Mouse (Mus musculus): ENCODE measurements around the gene Tmem51. TPM values are rescaled to one million over a fixed set of nuclear protein-coding genes. Genes with fewer than 3 reads are reported as not detected.

Gene Tmem51
- total RNA-seq, 2 experiments from 2014 or later = 3.9 to 4.5 TPM

DNA sequence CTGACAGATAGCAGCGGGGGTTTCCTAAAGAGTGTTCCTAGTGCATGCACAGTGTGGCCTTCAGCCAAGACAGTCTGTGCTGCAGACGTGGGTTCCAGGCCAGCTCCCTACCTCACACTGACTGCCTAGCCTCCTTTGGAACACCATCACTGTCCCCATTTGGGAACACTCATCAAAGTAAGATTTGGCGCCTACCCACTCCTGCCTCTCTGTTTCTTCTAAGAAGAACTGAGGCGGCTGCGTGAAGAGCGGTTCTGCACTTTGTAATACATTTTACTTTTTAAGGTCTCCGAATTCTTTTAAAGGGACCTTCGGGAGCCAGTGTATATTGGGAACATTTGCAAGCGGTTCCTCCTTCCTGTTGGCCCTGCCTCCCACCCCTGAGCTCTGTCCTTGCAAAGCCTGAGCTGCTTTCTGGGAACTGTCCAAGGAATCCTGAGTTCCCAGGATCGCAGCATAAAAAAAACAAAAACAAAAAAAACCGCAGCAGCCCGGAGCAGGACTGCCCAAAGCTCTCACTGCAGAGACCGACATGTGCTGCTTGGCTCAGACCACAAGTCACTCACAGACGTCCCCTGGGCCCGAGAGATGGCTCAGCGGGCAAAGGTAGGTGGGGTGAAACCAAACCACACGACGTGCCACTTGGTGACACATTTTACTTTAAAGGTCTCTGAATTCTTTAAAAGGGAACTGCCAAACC is 6.4 kb downstream of the Tmem51 start:
- TF ChIP-seq CTCF (conservative IDR thresholded peaks at IDR 0.05) = no peak
- H3K4me3 ChIP-seq = peak overlapping the region; percentile 8; the same call in 1 of the 2 replicates

DNA sequence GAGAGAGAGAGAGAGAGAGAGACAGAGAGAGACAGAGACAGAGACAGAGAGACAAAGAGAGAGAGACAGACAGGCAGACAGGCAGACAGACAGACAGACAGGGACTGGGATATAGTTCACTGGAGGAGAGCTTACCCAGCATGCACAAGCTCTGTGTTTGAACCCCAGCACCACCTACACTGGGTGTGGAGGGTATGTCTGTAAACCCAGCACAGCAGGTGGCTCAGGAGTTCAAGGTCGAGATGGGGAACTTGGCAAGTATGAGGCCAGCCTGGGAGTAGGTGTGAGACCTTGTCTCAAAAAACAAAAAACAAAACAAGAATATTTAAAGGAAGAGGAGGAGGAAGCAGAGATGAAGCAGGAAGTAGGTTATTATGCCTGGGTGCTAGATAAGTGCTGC is 7.2 kb downstream of the Tmem51 start:
- Histone ChIP-seq H3K4me3 (no peak overlapping the region), H3K27ac (peak overlapping the region; percentile 74; the same call in 1 of the 2 replicates)
- TF ChIP-seq CTCF (conservative IDR thresholded peaks at IDR 0.05) = no peak
- no peak for DNase-seq (ENCODE audit: low spot score in 2 of 2)

More for the DNA sequence above, 6.4 kb downstream of the Tmem51 start:
- peak in 1 of 2 experiments; percentile 27 for DNase-seq (ENCODE audit: low spot score in 2 of 2)
- H3K27ac ChIP-seq = peak overlapping the region; percentile 74

DNA sequence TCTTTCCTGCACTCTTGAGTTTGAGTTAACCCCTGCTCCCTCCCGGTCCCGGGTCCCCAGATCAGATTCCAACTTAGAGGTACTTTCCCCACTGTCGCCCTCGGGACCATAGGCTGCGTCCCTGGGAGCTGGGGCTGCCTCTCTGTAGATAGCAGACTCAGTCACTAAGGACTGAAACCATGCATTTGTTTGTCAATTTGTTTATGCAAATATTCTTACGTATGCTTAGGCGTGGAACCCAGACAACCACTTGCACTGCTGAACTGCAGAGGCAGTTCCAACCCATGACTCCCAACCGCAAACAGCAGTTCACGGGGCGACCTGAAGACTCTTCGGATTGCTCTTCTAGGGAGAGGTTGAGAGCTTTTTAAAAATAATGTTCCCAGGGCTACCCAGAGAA is 8.2 kb downstream of the Tmem51 start:
- no peak overlapping the region for H3K4me3 ChIP-seq
- no peak for DNase-seq (ENCODE audit: low spot score in 2 of 2)
- TF ChIP-seq CTCF (conservative IDR thresholded peaks at IDR 0.05) = no peak
- no peak overlapping the region for H3K27ac ChIP-seq

DNA sequence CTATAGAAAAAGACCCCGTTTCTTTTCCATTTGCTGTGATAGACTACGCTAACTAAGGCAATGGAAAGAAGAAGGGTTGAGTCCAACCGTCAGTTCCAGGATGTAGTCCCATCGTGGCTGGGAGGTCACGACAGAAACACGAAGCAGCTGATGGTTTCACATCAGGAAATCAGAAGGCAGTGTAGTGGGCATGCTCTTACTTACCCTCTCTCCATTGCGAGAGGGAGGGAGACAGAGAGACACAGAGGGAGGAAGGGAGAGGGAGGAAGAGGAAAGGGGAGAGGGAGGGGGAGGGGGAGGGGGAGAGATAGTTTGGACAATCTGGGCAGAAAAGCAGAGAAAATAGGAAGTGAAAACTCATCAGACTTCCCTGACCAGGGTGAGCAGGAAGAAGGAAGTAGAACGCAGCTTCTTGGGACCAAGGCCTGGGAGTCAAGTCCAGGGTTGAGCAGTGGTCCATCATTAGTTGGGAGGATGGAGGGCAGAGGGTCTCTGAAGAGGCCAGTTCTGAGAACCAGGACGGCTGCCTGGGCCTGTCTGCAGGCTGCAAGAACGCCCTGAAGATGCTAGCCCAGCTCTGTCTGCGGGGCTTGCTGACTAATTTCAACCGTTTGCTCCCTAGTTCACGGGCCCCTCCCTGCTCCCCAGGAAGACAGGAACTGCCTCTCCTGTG is 9.9 kb downstream of the Tmem51 start:
- no peak for DNase-seq (ENCODE audit: low spot score in 2 of 2)
- no peak for TF ChIP-seq CTCF (conservative IDR thresholded peaks at IDR 0.05)
- no peak overlapping the region for H3K4me3 ChIP-seq
- no peak overlapping the region for H3K27ac ChIP-seq

DNA sequence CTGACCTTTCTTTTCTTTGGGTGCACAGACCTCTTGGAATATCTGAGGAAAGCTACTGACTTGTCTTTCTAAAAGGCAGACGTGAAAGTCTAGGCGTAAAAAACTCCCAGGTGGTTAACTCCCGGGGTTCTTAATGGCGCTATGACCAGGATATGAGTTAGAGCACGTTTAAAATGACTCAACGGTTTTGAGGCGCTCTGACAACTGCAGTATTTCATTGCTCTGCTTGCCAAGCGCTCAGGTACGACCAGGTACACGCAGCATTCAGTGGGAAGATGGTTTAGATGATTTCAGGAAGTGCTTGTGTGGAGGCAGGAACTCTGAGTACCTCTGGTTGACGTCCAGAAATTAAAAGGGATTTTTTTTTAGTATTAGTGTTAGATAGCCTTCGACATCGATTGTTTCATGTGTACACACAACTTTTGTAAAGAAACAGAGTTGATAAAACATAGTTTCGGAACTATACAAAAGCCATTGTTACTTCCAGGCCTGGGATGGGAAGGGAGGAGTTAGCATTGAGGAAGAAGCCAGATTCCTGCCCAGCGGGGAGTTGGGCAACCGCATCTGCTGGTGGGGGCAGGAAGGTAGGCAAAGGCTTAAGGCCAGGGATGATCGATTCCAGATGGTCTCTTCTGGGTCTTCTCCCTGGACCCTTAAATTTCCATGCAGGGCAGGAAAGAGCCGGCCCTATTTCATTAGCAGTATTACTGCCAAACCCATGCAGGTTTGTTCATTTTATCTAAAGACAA is 12.7 kb downstream of the Tmem51 start:
- no peak for DNase-seq (ENCODE audit: low spot score in 2 of 2)
- H3K27ac ChIP-seq = peak overlapping the region; percentile 53; the same call in 1 of the 2 replicates
- TF ChIP-seq CTCF (conservative IDR thresholded peaks at IDR 0.05) = no peak
- H3K4me3 ChIP-seq = no peak overlapping the region

DNA sequence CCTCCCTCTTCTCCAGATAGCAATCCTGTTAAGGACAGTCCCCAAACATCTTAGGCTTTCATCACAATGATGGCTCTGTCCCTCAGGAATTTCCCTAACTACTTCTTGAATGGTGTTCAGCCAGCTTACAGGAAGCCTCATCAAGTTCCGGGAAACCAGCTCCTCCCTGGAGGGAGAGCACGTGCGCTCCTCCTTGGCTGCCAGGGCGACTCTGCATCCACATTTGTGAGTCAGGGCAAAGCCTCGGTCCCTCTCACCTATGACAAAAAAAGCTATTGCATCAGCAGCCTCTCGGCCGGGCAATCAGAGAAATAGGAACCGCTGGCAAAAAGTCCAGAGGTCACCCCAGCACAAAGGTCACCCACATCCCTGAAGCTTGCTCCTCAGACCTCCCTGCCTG is 13.3 kb downstream of the Tmem51 start:
- Histone ChIP-seq H3K4me3 (no peak overlapping the region), H3K27ac (peak overlapping the region; percentile 53; the same call in 1 of the 2 replicates)
- no peak for TF ChIP-seq CTCF (conservative IDR thresholded peaks at IDR 0.05)
- DNase-seq (ENCODE audit: low spot score in 2 of 2) = no peak

DNA sequence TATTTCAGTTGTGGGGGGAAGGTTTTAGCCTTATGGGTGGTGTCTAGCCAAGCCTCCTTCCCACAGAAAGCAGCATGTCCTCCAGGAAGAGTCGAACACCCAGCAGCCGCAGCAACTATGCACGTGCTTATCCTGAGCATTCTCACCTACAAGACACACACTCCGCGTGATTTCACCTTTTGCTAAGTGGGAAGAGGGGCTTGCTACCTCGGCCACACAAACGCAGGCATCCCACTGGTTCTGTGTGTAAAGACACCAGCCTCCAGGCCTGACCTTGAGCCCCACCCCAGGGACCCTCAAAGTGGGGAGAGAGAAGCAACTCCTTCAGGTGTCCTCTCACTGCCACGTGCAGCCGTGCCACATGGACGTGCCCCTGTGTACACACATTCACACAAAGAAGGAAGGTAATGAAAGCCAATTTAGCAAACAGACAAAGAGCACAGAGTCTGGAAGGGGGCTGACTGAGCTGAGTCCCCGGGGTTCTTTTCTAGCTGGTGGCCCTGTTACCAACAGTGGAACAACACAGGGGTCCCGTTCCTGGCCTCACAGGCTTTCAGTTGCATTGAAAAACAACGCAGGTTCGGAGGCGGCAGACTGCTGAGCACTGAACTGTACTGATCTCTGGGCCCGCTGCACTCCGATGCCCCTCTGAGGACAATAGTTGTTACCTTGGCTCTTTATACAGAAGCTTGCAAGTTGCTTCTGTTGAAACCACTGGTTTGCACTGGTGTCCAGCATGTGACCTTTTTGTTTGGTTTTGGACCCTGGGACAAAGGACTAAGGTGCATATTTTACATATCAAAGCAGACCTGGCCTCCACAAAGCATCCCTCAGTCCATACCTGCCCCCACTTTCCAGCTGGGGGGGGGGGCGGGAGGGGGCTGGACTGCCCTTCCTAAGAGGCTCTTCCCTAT is 14.9 kb downstream of the Tmem51 start:
- H3K4me3 ChIP-seq = no peak overlapping the region
- DNase-seq (ENCODE audit: low spot score in 2 of 2) = no peak
- no peak for TF ChIP-seq CTCF (conservative IDR thresholded peaks at IDR 0.05)
- H3K27ac ChIP-seq = no peak overlapping the region

DNA sequence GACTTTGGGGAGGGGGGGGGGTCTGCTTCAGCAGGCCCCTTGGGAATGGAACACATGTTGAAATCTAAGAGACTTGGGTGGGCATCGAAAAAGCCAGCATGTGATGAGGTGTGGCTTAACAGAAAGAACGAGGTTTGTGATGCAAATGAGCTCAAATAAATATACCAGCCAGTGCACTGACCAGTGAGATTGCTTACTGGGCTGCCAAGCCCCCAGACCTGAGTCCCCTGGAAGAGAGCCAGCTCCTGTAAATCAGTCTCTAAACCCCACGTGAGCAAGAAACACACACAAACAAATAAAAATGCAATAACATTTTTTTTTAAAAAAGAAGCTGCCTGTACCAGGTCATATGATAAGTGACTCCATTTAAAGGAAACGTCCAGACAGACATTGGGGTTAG is 17.5 kb downstream of the Tmem51 start:
- no peak for DNase-seq (ENCODE audit: low spot score in 2 of 2)
- Histone ChIP-seq H3K4me3 (no peak overlapping the region), H3K27ac (peak overlapping the region; percentile 39; the same call in 1 of the 2 replicates)
- no peak for TF ChIP-seq CTCF (conservative IDR thresholded peaks at IDR 0.05)

DNA sequence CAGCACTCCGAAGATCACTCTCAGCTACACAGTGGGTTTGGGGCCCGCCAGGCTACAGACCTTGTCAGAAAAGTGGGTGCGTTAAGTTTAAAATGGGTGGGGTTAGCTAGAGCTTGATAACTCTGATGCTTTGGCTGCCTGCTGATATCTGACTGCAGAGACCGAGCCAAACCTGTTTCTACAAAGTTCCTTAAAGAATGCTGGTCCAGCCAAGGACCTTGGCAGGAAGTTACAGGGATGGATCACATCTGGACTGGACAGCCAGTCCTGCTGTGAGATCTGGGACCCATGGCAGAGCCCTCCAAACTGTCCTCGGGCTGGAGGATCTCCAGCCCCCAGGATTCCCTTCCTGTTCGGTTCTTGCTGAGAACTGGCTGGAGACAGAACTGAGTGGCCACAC is 18.3 kb downstream of the Tmem51 start:
- peak overlapping the region; percentile 39; the same call in 1 of the 2 replicates for H3K27ac ChIP-seq
- no peak for TF ChIP-seq CTCF (conservative IDR thresholded peaks at IDR 0.05)
- H3K4me3 ChIP-seq = no peak overlapping the region
- DNase-seq (ENCODE audit: low spot score in 2 of 2) = no peak

DNA sequence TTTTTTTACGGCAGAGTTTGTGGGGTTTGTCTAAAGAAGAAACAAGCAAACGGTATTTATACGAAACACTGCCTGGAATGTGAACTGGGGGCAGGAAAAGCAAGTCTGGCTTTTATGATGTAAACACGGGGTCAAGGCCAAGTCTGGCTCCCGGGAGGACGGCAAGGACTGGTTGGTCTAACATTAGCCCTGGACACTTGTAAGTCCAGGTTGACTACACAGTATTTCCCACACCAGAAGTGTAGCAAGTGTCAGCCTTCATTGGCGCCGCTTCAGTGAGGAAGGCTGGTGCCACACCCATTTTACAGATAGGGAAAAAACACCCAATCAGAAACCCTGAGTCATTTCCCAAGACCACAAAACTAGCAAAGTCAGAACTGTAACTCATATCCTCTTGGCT is 18.8 kb downstream of the Tmem51 start:
- Histone ChIP-seq H3K27ac (0 out of 2 replicates have a peak overlapping the region, but pooled peaks have one; percentile 39), H3K4me3 (no peak overlapping the region)
- DNase-seq (ENCODE audit: low spot score in 2 of 2) = no peak
- TF ChIP-seq CTCF (conservative IDR thresholded peaks at IDR 0.05) = no peak

DNA sequence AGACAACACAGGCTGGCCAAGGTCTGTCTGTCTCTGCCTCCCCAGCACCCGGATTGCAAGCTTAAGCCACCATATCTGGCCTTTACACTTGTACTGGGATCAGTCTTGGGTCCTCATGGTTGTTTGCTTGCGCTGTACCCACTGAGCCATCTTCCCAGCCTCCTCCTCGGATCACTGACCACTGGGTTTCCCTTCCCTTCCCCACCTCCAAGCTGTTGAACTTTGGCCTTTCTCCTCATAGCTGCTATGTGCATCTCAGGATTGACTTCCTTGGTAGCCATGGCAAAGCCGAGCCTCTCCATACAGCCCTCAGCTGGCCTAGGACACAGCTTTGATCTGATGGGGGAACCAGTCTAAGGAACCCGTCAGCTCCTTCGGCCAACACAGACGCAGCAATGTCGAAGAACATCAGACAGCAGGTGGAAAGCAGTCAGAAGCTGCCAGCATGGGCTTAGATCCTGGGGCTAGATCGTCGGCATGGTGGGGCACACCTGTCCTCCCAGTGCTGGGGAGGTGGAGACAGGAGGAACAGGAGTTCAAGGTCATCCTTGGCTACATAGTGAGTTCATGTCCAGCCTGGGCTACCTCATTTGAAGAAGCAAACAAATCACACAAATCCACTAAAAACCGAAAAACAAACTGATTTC is 19.4 kb downstream of the Tmem51 start:
- no peak overlapping the region for H3K4me3 ChIP-seq
- H3K27ac ChIP-seq = no peak overlapping the region
- DNase-seq (ENCODE audit: low spot score in 2 of 2) = no peak
- TF ChIP-seq CTCF (conservative IDR thresholded peaks at IDR 0.05) = no peak

DNA sequence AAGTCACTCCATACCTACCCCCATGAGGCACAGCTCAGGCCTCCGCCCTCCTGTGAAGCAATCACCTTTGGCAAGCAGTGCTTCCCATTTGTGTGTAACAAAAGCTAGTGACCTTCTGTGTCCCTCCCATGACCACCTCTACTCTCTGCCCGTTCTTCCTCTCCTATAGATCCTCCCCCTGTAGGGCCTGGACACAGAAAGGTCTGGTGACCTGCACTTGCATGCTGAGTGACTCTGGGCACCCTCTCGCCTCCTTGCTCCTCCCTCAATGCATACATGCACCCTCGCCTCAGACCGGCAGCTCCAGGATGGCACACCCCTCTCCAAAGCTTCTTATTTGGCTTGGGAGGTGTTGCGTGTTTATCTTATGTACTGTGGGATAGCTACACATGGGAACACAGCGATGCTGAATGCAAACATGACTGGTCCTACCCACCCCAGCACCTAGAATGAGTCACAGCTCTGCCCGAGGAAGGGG is 21.0 kb downstream of the Tmem51 start:
- no peak for TF ChIP-seq CTCF (conservative IDR thresholded peaks at IDR 0.05)

More for the DNA sequence above, 21.0 kb downstream of the Tmem51 start:
- H3K4me3 ChIP-seq = no peak overlapping the region
- H3K27ac ChIP-seq = no peak overlapping the region
- no peak for DNase-seq (ENCODE audit: low spot score in 2 of 2)
